Mouse (Mus musculus) hindbrain, embryonic 11.5 days (tissue): ENCODE data around the gene Spata2l. TPM values are rescaled to one million over a fixed set of nuclear protein-coding genes. Genes with fewer than 3 reads are reported as not detected.
"Not testable (repeated sequence)": the region's sequence is repeated elsewhere in the genome, so short reads cannot be mapped to it uniquely, and the experiment has no call there.

ENCODE experiments used
- ATAC-seq: fragments of 200-750 bp; cut with Nextera tagmentation; 2 replicates; pipeline ENCODE4 v1.8.0; 2017; ENCODE audit warnings: mild to moderate bottlenecking, moderate TSS enrichment, moderate library complexity; ENCODE audit not compliant: low FRiP score
- DNase-seq: peaks from one replicate; pipeline ENCODE4 v3.0.0-alpha.2; 2015; ENCODE audit warnings: low spot score
- H3K27ac ChIP-seq: fragments of 300-500 bp; sonication (generic); 2 replicates; pipeline ENCODE4 v1.5.1; 2014; ENCODE audit warnings: mild to moderate bottlenecking, low read depth, low read length
- H3K27me3 ChIP-seq: fragments of 300-500 bp; sonication (generic); 2 replicates; pipeline ENCODE4 v1.6.1; 2014; ENCODE audit warnings: mild to moderate bottlenecking, low read length, moderate library complexity, mixed read lengths; ENCODE audit not compliant: control insufficient read depth, insufficient read depth
- H3K36me3 ChIP-seq: fragments of 300-500 bp; sonication (generic); 2 replicates; pipeline ENCODE4 v1.6.1; 2014; ENCODE audit warnings: mild to moderate bottlenecking, low read length, moderate library complexity, mixed read lengths; ENCODE audit not compliant: control insufficient read depth, insufficient read depth
- H3K4me1 ChIP-seq: fragments of 300-500 bp; sonication (generic); replicated peaks from 2 replicates; pipeline ENCODE4 v1.6.1; 2014; ENCODE audit warnings: low read length, mixed read lengths; ENCODE audit not compliant: control insufficient read depth, insufficient read depth
- H3K4me2 ChIP-seq: fragments of 300-500 bp; sonication (generic); replicated peaks from 2 replicates; pipeline ENCODE4 v1.6.1; 2014; ENCODE audit warnings: mild to moderate bottlenecking, low read depth, low read length
- H3K4me3 ChIP-seq: fragments of 300-500 bp; sonication (generic); 2 replicates; pipeline ENCODE4 v1.5.1; 2014; ENCODE audit warnings: low read depth, low read length
- H3K9ac ChIP-seq: fragments of 300-500 bp; sonication (generic); 2 replicates; pipeline ENCODE4 v1.6.1; 2014; ENCODE audit warnings: low read depth, low read length
- H3K9me3 ChIP-seq: fragments of 300-500 bp; sonication (generic); 2 replicates; pipeline ENCODE4 v1.6.1; 2016; ENCODE audit warnings: low read length; ENCODE audit not compliant: control insufficient read depth
- WGBS: fragments of 180-500 bp; shearing (Covaris S2); extraction: QIAGEN DNeasy Blood & Tissue Kit; methylation state at CpG from one replicate; pipeline ENCODE4 v1.1.7; 2014; 5-methylcytosine and 5-hydroxymethylcytosine counted together
- polyA plus RNA-seq: library from polyadenylated mRNA; unstranded; fragments of >200 nt; fragmentation: Nextera tagmentation; extraction: Ambion mirVana; gene quantifications from 2 replicates; pipeline ENCODE4 v1.2.1, GENCODE M21; 2014

Spata2l gene
- polyA plus RNA-seq, 1 experiment from 2014 or later, result 2.2 TPM

DNA sequence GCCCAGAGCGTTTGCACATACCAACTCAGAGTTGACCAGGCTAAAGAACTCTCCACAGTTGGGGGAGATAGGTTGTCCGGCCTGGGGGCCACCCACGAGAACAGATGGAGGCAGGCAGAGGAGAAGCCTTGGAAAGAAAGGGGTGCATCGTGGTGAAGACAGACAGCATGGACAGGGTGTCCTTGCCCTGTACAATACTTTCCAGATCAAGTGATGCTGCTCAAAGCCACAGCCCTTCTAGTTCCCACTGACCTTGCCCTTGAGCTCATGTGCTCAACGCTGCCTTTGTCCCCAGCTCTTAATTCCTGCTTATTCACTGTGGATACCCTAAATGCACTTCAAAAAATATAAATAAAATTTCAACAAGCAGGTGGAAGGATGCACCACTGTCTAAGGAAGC, 38.4 kb upstream of the Spata2l start:
- H3K27ac ChIP-seq, result no peak overlapping the region
- no peak overlapping the region for H3K4me3 ChIP-seq
- no peaks in the 10 kb centered on the region for H3K4me1 ChIP-seq
- H3K4me2 ChIP-seq, result no peak overlapping the region
- no peaks in the 10 kb centered on the region for H3K27me3 ChIP-seq
- no peak for DNase-seq
- H3K36me3 ChIP-seq, result peaks cover 2% of the 10 kb centered on the region; the same call in 1 of the 2 replicates
- ATAC-seq, result no peak
- H3K9ac ChIP-seq, result no peak overlapping the region
- H3K9me3 ChIP-seq, result no peaks in the 10 kb centered on the region
- WGBS, result 84% methylated on average over 5 of the region's 5 CpGs

DNA sequence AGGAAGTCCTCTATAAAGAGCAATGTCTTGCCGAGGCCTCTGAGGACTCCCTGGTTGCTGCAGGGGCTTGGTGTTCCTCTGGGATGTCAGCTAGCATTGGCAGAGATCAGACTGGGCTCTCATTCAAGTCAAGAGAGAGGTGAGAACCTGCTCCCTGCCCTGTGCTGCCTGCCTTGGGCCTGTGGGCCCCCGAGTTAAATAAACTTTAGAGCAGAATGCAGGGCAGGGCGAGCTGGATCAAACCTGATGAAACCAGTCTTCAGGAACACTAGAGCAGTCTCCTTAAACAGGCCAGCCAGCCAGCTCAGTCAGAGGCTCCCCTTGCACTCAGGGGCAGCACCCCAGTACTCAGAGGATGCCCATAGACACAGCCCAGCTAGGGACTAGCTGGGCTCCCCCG, 35.9 kb upstream of the Spata2l start:
- H3K27me3 ChIP-seq, result no peaks in the 10 kb centered on the region
- no peak overlapping the region for H3K9ac ChIP-seq
- DNase-seq, result no peak
- no peaks in the 10 kb centered on the region for H3K4me1 ChIP-seq
- peaks cover 7% of the 10 kb centered on the region; the same call in 1 of the 2 replicates for H3K36me3 ChIP-seq
- no peak overlapping the region for H3K4me2 ChIP-seq
- H3K4me3 ChIP-seq, result no peak overlapping the region
- H3K9me3 ChIP-seq, result no peaks in the 10 kb centered on the region
- no peak overlapping the region for H3K27ac ChIP-seq
- 80% methylated on average over 4 of the region's 4 CpGs for WGBS
- no peak for ATAC-seq

DNA sequence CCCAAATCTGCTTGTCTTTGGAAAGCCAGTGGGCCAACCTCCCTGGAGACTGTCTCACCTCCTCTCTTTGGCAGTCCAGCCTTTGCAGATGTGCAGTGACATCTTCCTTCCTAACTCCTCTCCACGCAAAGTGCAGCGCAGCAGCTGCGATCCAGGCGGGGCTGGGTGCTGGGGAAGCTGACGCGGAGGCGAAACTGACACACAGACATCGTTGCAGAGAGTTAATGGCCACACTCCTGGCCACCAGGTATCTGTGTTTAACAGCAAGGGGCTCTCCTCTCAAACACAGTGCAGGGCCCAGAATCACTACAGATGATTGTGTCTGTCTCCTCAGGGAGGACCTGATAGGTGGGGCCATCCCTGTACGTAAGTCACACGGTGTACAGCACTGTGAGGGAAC, 35.1 kb upstream of the Spata2l start:
- H3K4me2 ChIP-seq, result no peak overlapping the region
- H3K36me3 ChIP-seq, result peaks cover 9% of the 10 kb centered on the region; the same call in 1 of the 2 replicates
- no peaks in the 10 kb centered on the region for H3K4me1 ChIP-seq
- no peak for ATAC-seq
- H3K27me3 ChIP-seq, result no peaks in the 10 kb centered on the region
- H3K9ac ChIP-seq, result no peak overlapping the region
- DNase-seq, result no peak
- no peak overlapping the region for H3K27ac ChIP-seq
- no peak overlapping the region for H3K4me3 ChIP-seq
- 91% methylated on average over 10 of the region's 10 CpGs for WGBS
- H3K9me3 ChIP-seq, result no peaks in the 10 kb centered on the region

DNA sequence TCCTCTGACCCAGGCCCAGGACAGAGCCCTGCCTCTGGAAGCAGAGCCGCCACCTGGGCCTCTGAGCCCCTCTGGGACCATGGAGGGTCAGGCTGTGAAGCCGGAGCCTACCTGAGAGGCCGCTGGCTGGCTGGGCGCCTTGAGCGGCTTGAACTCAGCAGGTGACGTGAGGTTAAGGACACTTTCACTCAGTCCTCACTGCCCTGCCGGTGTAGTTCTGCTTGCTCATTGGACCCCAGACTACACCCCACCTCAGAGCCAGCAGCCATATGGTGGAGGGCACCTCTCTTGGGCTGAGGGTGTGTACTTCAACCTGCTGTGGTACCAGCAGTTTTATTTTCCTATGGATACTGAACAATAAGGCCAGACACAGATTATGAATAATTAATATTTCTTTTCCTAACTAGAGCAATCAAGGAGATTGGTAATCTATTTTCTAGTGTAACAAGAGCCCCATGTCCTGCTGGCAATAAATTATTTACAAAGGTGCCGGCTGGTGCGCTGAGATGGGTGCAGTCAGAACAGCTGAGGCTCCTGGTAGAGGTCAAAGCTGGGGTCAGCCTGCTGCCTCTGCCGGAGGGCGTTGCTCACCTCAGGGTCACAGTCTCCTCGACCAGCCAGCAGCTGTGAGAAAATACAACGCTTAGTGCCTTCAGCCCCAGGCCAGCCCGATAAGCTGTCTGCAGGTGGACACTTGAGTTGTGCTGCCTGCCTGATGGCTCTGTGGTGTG, 32.1 kb upstream of the Spata2l start:
- H3K4me1 ChIP-seq, result no peaks in the 10 kb centered on the region
- ATAC-seq (peak; percentile 65), DNase-seq (peak; percentile 33)
- H3K4me3 ChIP-seq, result no peak overlapping the region
- H3K4me2 ChIP-seq, result no peak overlapping the region
- 79% methylated on average over 14 of the region's 14 CpGs for WGBS
- no peaks in the 10 kb centered on the region for H3K27me3 ChIP-seq
- no peaks in the 10 kb centered on the region for H3K9me3 ChIP-seq
- no peak overlapping the region for H3K9ac ChIP-seq
- peaks cover 15% of the 10 kb centered on the region for H3K36me3 ChIP-seq
- peak overlapping the region; percentile 62 for H3K27ac ChIP-seq

DNA sequence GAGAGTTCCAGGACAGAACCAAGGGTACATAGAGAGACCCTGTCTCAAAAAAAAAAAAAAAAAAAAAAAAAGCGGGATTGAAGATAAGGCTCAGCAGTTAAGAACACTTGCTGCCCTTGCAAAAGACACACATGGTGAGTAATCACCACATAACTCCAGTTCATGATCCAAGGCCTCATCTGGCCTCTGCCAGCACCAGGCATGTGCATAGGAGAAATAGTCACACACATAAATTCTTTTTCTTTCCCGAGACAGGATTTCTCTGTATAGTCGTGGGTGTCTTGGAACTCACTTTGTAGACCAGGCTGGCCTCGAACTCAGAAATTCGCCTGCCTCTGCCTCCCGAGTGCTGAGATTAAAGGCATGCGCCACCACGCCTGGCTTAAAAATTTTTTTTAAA, 21.6 kb upstream of the Spata2l start:
- WGBS, result 94% methylated on average over 8 of the region's 8 CpGs
- peaks cover 11% of the 10 kb centered on the region for H3K4me1 ChIP-seq
- ATAC-seq, H3K27ac ChIP-seq, H3K9ac ChIP-seq, H3K27me3 ChIP-seq, H3K4me3 ChIP-seq, H3K36me3 ChIP-seq, H3K9me3 ChIP-seq, H3K4me2 ChIP-seq, DNase-seq: not testable (repeated sequence)

DNA sequence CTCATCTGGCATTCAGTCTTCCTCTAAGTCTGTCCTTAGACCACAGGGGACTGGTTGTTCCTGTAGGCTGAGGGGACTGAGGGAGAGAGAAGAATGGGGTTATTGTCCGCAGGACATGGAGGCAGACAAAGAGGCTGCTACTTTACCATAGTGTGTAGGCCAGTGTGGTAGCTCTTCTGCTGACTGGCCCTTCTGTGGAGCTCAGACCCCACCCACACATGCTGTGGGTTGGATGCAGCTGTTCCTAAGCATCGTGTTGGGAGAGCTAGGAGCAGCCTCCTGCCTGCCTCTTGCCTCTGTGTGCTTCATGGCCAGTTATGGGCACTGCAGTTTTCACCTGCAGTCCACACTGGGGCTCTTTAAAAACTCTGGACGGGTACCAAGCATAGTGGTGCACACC, 21.1 kb upstream of the Spata2l start:
- Histone ChIP-seq H3K4me1 (peaks cover 11% of the 10 kb centered on the region), H3K36me3 (0 out of 2 replicates have a peak, but pooled peaks cover 2% of the 10 kb centered on the region), H3K9ac (no peak overlapping the region), H3K27me3 (no peaks in the 10 kb centered on the region), H3K4me2 (no peak overlapping the region), H3K27ac (no peak overlapping the region), H3K9me3 (no peaks in the 10 kb centered on the region), H3K4me3 (no peak overlapping the region)
- ATAC-seq, result no peak
- DNase-seq, result no peak
- WGBS, result 62% methylated on average over 3 of the region's 3 CpGs

DNA sequence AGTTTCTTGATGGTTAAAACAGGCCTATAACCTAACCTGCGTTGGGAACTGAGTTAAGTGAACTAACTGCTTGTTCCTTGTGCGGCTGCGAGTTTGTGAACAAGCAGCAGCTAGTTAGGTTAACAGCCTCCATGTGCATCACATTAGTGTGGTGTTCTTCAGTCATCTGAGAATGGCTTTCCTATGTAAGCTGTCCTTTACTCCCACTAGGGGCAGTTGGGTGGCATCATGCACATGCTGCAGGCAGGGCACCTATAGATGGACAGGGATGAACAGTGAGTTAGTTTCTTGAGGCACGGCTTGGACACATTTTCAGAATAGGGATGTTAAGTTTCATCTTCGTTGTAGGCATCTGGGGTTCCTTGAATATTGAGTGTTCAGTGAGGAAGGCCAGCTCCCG, 19.1 kb upstream of the Spata2l start:
- Histone ChIP-seq H3K9me3 (no peaks in the 10 kb centered on the region), H3K36me3 (0 out of 2 replicates have a peak, but pooled peaks cover 2% of the 10 kb centered on the region), H3K4me3 (peak overlapping the region; percentile 96), H3K27ac (no peak overlapping the region), H3K4me2 (peak overlapping the region; percentile 97), H3K9ac (peak overlapping the region; percentile 98), H3K4me1 (peaks cover 11% of the 10 kb centered on the region), H3K27me3 (no peaks in the 10 kb centered on the region)
- no peak for ATAC-seq
- no peak for DNase-seq
- 68% methylated on average over 6 of the region's 6 CpGs for WGBS

DNA sequence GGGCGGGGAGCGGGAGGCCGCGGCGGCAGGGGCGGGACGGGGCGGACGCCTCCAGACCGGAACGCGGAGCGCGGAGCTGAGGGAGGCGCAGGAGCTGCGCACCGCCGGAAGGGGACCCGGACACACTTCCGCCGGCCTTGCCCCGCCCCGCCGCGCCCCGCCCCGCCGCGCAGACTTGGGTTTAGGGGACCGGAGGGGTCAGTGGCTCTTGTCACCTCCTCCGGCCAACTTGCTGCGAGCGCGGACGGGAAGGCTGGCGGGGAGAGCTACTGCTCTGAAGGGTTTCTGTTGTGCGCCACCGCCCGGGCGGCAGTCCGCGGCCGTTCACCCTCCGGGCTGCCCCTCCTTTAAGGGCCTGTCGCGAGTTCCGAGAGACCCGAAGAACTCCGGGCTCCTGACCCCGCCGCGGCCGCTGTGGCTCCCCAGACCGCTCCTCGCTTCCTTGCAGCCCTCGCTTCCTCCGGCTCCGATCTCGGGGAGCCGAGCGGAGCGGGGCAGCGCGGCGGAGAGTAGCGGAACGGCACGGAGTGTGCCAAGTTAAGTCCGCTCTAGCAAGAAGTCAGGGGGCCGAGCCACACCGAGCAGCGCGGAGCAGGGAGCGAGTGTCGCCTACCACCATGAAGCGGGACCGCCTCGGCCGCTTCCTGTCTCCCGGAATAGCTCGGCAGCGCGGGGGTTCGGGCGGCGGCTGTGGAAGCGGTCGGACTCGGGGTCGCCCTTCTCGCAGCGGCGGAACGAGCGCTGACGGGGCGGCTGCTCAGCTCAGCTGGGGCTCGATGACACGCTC, 18.3 kb upstream of the Spata2l start, which contains the start of the genes Zfp276 and Vps9d1:
Gene Zfp276, plus strand, starts transcription at position 97 of the 787 bp plus-strand sequence.
Gene Vps9d1, minus strand, starts transcription at position 250 of the 787 bp plus-strand sequence.
- Histone ChIP-seq H3K27ac (peak within 1 kb of the TSS; percentile 85), H3K9me3 (no peaks in the 10 kb centered on the region), H3K36me3 (0 out of 2 replicates have a peak, but pooled peaks cover 2% of the 10 kb centered on the region), H3K27me3 (no peaks in the 10 kb centered on the region), H3K4me2 (peak within 1 kb of the TSS; percentile 97), H3K4me3 (peak within 1 kb of the TSS; percentile 96), H3K9ac (peak within 1 kb of the TSS; percentile 98), H3K4me1 (peaks cover 11% of the 10 kb centered on the region)
- DNase-seq (peak; percentile 87), ATAC-seq (peak; percentile 95)
- under 1% methylated on average over 86 of the region's 99 CpGs for WGBS
